Mouse (Mus musculus) liver, adult 2 months (tissue): ENCODE data around the gene Srrd.

Experiments used
- CTCF ChIP-seq: fragments of 200-500 bp; IDR thresholded peaks from 2 replicates; pipeline ENCODE4 v1.5.1; 2011; ENCODE audit warnings: low read depth, low read length, control low read depth
- POLR2A ChIP-seq: fragments of 200-500 bp; IDR thresholded peaks from 2 replicates; pipeline ENCODE4 v1.6.1; 2011; ENCODE audit warnings: low read length, control low read depth; ENCODE audit not compliant: insufficient read depth; ENCODE audit errors: extremely low read depth

DNA sequence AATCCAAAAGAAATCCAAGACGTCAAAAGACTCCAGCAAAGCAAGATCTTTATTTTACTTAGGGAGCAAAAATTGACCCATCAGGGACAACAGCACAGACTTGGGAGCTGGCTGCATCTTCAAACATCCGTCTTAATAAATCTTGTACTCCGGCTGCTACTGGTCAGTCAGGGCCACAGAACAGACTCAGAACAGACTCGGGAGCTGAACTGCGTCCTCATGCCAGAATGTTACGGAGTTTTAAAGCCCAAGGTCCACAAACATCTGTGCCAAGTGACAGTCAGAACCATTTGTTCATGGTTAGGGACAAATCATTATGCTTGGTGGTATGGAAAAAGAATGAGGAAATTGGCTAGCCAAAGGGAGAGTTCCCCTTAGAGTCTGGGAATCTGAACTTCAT lies 19.6 kb downstream of the Srrd start:
- no peak for TF ChIP-seq CTCF
- TF ChIP-seq POLR2A = no peak
